Mouse (Mus musculus): ENCODE data around the gene Icam2.

GRCm38 (mm10) chr11:106389611-106390010 lies 1.7 kb upstream of the Icam2 start:
- TF ChIP-seq CTCF (IDR thresholded peaks at IDR 0.05; ENCODE audit: control insufficient read depth, insufficient read depth, low read length) (no peak), POLR2A (IDR thresholded peaks at IDR 0.05; ENCODE audit: borderline replicate concordance, control insufficient read depth, low read depth, low read length) (no peak)
